Mouse (Mus musculus) embryonic facial prominence, embryonic 15.5 days (tissue): ENCODE data around the gene R3hcc1l. TPM values are rescaled to one million over a fixed set of nuclear protein-coding genes. Genes with fewer than 3 reads are reported as not detected.
A peak's percentile ranks its signal among the peaks of the same experiment; 100 is the strongest.

Source experiments
- ATAC-seq: fragments of 200-750 bp; cut with Nextera tagmentation; 2 replicates; pipeline ENCODE4 v1.8.0; 2017; ENCODE audit warnings: low read depth, moderate TSS enrichment; ENCODE audit not compliant: insufficient number of reproducible peaks, low FRiP score, low TSS enrichment
- H3K27ac ChIP-seq: fragments of 300-500 bp; sonication (generic); replicated peaks from 2 replicates; pipeline ENCODE4 v1.5.1; 2015; ENCODE audit warnings: mild to moderate bottlenecking, inconsistent platforms
- H3K27me3 ChIP-seq: fragments of 300-500 bp; sonication (generic); 2 replicates; pipeline ENCODE4 v1.6.1; 2015; ENCODE audit warnings: inconsistent platforms
- H3K36me3 ChIP-seq: fragments of 300-500 bp; sonication (generic); 2 replicates; pipeline ENCODE4 v1.6.1; 2015; ENCODE audit warnings: mild to moderate bottlenecking, inconsistent platforms
- H3K4me1 ChIP-seq: fragments of 300-500 bp; sonication (generic); 2 replicates; pipeline ENCODE4 v1.6.1; 2015; ENCODE audit warnings: inconsistent platforms
- H3K4me2 ChIP-seq: fragments of 300-500 bp; sonication (generic); replicated peaks from 2 replicates; pipeline ENCODE4 v1.6.1; 2015; ENCODE audit warnings: mild to moderate bottlenecking, inconsistent platforms
- H3K4me3 ChIP-seq: fragments of 300-500 bp; sonication (generic); replicated peaks from 2 replicates; pipeline ENCODE4 v1.5.1; 2015; ENCODE audit warnings: mild to moderate bottlenecking, inconsistent platforms
- H3K9ac ChIP-seq: fragments of 300-500 bp; sonication (generic); 2 replicates; pipeline ENCODE4 v1.6.1; 2015; ENCODE audit warnings: inconsistent platforms
- H3K9me3 ChIP-seq: fragments of 300-500 bp; sonication (generic); replicated peaks from 2 replicates; pipeline ENCODE4 v1.6.1; 2016; ENCODE audit warnings: inconsistent platforms
- WGBS: fragments of 180-500 bp; shearing (Covaris S2); methylation state at CpG from one replicate; pipeline ENCODE4 v1.1.7; 2015; 5-methylcytosine and 5-hydroxymethylcytosine counted together
- polyA plus RNA-seq: library from polyadenylated mRNA; unstranded; fragments of >200 nt; fragmentation: Nextera tagmentation; extraction: Ambion mirVana; gene quantifications from 2 replicates; pipeline ENCODE4 v1.2.1, GENCODE M21; 2015

R3hcc1l gene
- polyA plus RNA-seq, 1 experiment from 2014 or later, result 18.9 TPM

- WGBS, result 61% methylated on average over 2 of the region's 2 CpGs
- no peak for ATAC-seq
- Histone ChIP-seq H3K9me3 (no peaks in the 10 kb centered on the region), H3K27ac (no peak overlapping the region), H3K4me3 (no peak overlapping the region), H3K4me1 (no peaks in the 10 kb centered on the region), H3K9ac (no peak overlapping the region), H3K27me3 (no peaks in the 10 kb centered on the region), H3K4me2 (no peak overlapping the region), H3K36me3 (no peaks in the 10 kb centered on the region)
Measured at GRCm38 (mm10) chr19:42601445-42601844, 82.9 kb downstream of the R3hcc1l start.

GRCm38 (mm10) chr19:42602041-42602440, 83.5 kb downstream of the R3hcc1l start:
- no peaks in the 10 kb centered on the region for H3K27me3 ChIP-seq
- no peaks in the 10 kb centered on the region for H3K4me1 ChIP-seq
- no peak for ATAC-seq
- H3K9me3 ChIP-seq, result no peaks in the 10 kb centered on the region
- no peak overlapping the region for H3K4me2 ChIP-seq
- no peak overlapping the region for H3K4me3 ChIP-seq
- WGBS, result 68% methylated on average over 8 of the region's 8 CpGs
- H3K36me3 ChIP-seq, result no peaks in the 10 kb centered on the region
- H3K9ac ChIP-seq, result no peak overlapping the region
- no peak overlapping the region for H3K27ac ChIP-seq

DNA sequence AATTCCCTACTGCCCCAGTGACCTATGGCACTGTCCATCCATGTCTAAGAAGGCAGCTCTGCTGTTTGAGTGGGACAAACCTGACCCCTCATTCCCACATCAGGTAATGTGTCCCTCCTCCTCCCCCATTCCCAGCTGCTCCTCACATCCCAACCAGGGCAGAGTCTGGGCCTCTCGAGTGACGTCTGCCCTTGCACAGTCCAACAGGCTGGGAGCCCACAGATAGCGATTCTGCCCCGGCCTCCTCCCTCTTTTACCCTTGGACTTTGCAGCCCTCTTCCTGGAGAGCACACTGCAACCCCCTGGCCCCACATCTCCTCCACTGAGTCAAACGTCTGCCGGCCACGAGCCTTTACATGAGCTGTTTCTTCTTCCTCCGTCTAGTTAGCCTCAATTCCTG, 84.0 kb downstream of the R3hcc1l start:
- no peak overlapping the region for H3K4me2 ChIP-seq
- H3K4me1 ChIP-seq, result no peaks in the 10 kb centered on the region
- H3K9ac ChIP-seq, result no peak overlapping the region
- ATAC-seq, result no peak
- 74% methylated on average over 8 of the region's 8 CpGs for WGBS
- no peaks in the 10 kb centered on the region for H3K36me3 ChIP-seq
- no peaks in the 10 kb centered on the region for H3K27me3 ChIP-seq
- no peaks in the 10 kb centered on the region for H3K9me3 ChIP-seq
- H3K27ac ChIP-seq, result no peak overlapping the region
- H3K4me3 ChIP-seq, result no peak overlapping the region

GRCm38 (mm10) chr19:42608082-42608481, 89.5 kb downstream of the R3hcc1l start:
- no peak for ATAC-seq
- Histone ChIP-seq H3K9ac (no peak overlapping the region), H3K4me2 (no peak overlapping the region), H3K36me3 (no peaks in the 10 kb centered on the region), H3K4me3 (no peak overlapping the region), H3K9me3 (no peaks in the 10 kb centered on the region), H3K27me3 (peaks cover 10% of the 10 kb centered on the region), H3K4me1 (peaks cover 9% of the 10 kb centered on the region), H3K27ac (no peak overlapping the region)
- WGBS, result 92% methylated on average over 5 of the region's 5 CpGs

DNA sequence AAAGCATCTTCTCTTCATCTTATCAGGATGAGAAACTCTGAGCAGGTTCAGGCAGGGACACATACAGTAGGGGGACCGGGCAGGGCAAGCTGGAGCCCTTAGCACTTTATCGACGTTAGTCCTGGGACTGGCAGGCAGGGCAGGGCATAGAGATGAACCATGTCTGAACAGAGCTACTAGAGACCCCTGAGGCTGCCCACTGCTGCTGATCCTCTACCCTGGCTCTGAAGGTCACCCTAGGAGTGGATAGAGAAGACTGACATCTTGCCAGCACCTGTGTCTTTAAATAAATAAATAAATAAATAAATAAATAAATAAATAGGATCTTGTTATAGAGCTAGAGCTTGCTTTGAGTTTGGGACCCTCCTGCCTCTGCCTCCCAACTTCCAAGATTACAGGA, 91.2 kb downstream of the R3hcc1l start:
- Histone ChIP-seq H3K36me3 (no peaks in the 10 kb centered on the region), H3K4me2 (no peak overlapping the region), H3K27ac (no peak overlapping the region), H3K27me3 (peaks cover 10% of the 10 kb centered on the region), H3K9ac (no peak overlapping the region), H3K4me3 (no peak overlapping the region), H3K9me3 (no peaks in the 10 kb centered on the region), H3K4me1 (peaks cover 12% of the 10 kb centered on the region)
- ATAC-seq, result no peak
- WGBS, result 92% methylated on average over 3 of the region's 3 CpGs

DNA sequence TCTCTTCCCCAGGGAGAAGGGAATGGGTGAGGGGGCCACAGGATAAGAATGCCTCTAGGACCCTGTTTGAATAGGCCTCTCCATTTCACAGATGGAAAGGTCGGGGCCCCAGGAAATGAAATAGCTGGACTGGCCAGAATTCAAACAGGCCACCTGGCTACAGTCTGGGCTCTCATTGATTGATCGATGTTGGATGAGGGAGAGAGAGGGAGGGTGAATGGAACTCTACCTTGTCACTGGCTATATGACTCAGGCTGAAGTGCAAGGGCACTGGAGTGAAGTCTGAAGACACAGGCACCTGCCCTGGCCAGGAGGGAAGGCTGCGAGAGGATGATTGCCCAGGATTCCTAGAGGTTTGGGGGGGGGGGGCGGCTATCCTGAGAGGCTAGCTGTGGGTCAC, 93.2 kb downstream of the R3hcc1l start:
- H3K4me3 ChIP-seq, result no peak overlapping the region
- H3K27me3 ChIP-seq, result peaks cover 10% of the 10 kb centered on the region
- H3K4me1 ChIP-seq, result peaks cover 12% of the 10 kb centered on the region
- H3K36me3 ChIP-seq, result no peaks in the 10 kb centered on the region
- no peak overlapping the region for H3K9ac ChIP-seq
- ATAC-seq, result no peak
- no peaks in the 10 kb centered on the region for H3K9me3 ChIP-seq
- WGBS, result 85% methylated on average over 4 of the region's 4 CpGs
- H3K27ac ChIP-seq, result no peak overlapping the region
- no peak overlapping the region for H3K4me2 ChIP-seq

GRCm38 (mm10) chr19:42612654-42613053, 94.1 kb downstream of the R3hcc1l start, which contains the start of gene Loxl4:
TSS of gene Loxl4 (minus strand) at chr19:42612813.
- no peaks in the 10 kb centered on the region for H3K9me3 ChIP-seq
- WGBS, result under 1% methylated on average over 37 of the region's 37 CpGs
- peak within 1 kb of the TSS; percentile 0; the same call in 1 of the 2 replicates for H3K9ac ChIP-seq
- H3K4me3 ChIP-seq, result peak within 1 kb of the TSS; percentile 45
- peak within 1 kb of the TSS; percentile 79 for H3K4me2 ChIP-seq
- H3K4me1 ChIP-seq, result peaks cover 12% of the 10 kb centered on the region
- peak; percentile 47; the same call in 1 of the 2 replicates for ATAC-seq
- H3K27me3 ChIP-seq, result peaks cover 10% of the 10 kb centered on the region
- no peaks in the 10 kb centered on the region for H3K36me3 ChIP-seq
- no peak within 1 kb of the TSS for H3K27ac ChIP-seq

GRCm38 (mm10) chr19:42613116-42613515, 94.6 kb downstream of the R3hcc1l start:
- WGBS, result 20% methylated on average over 7 of the region's 7 CpGs
- Histone ChIP-seq H3K4me2 (peak overlapping the region; percentile 79), H3K9me3 (no peaks in the 10 kb centered on the region), H3K4me3 (peak overlapping the region; percentile 45), H3K27me3 (peaks cover 10% of the 10 kb centered on the region), H3K36me3 (no peaks in the 10 kb centered on the region), H3K27ac (no peak overlapping the region), H3K9ac (peak overlapping the region; percentile 0; the same call in 1 of the 2 replicates), H3K4me1 (peaks cover 12% of the 10 kb centered on the region)
- ATAC-seq, result no peak

DNA sequence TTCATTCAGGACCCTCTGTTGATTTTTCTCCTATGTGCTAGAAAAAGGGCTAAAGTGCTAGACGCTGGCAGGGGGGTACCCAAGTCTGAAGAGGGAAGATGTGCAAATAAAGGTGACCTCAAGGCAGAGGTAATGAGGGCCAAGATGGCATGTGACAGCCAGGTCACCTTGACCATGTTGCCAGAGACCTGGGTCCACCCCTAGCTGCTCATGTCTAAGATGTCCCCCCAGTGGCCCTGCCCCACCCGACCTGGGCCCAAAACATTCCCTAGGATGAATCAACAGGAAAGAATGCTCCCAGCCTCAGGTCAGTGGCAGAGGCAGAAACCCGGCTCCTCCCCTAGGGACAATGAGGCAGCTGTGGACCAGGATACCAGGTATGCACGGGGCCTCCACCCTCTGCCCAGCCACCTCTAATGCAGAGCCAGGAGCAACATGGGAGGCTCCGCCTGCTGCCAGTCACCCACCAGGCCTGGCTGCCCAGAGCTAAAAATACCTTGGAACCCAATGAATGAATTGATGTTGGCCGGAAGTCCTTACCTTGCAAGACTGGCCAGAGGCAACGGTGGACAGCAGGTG, 95.2 kb downstream of the R3hcc1l start:
- Histone ChIP-seq H3K27ac (no peak overlapping the region), H3K9ac (no peak overlapping the region), H3K27me3 (peaks cover 10% of the 10 kb centered on the region), H3K4me3 (no peak overlapping the region), H3K4me2 (no peak overlapping the region), H3K4me1 (peaks cover 12% of the 10 kb centered on the region), H3K9me3 (no peaks in the 10 kb centered on the region), H3K36me3 (no peaks in the 10 kb centered on the region)
- peak; percentile 42; the same call in 1 of the 2 replicates for ATAC-seq
- WGBS, result 65% methylated on average over 7 of the region's 7 CpGs

- Histone ChIP-seq H3K9me3 (no peaks in the 10 kb centered on the region), H3K27me3 (no peaks in the 10 kb centered on the region), H3K4me1 (peaks cover 12% of the 10 kb centered on the region), H3K9ac (no peak overlapping the region), H3K4me3 (no peak overlapping the region), H3K36me3 (no peaks in the 10 kb centered on the region), H3K27ac (no peak overlapping the region), H3K4me2 (no peak overlapping the region)
- WGBS, result 78% methylated on average over 6 of the region's 6 CpGs
- no peak for ATAC-seq
Measured at GRCm38 (mm10) chr19:42628068-42628467, 109.5 kb downstream of the R3hcc1l start.

GRCm38 (mm10) chr19:42631541-42631961, 113.0 kb downstream of the R3hcc1l start:
- H3K4me2 ChIP-seq, result peak overlapping the region; percentile 22
- no peaks in the 10 kb centered on the region for H3K27me3 ChIP-seq
- H3K36me3 ChIP-seq, result no peaks in the 10 kb centered on the region
- no peaks in the 10 kb centered on the region for H3K9me3 ChIP-seq
- 15% methylated on average over 8 of the region's 8 CpGs for WGBS
- no peak overlapping the region for H3K9ac ChIP-seq
- H3K4me1 ChIP-seq, result peaks cover 12% of the 10 kb centered on the region
- H3K4me3 ChIP-seq, result no peak overlapping the region
- no peak overlapping the region for H3K27ac ChIP-seq
- ATAC-seq, result no peak

- ATAC-seq, result no peak
- no peak overlapping the region for H3K4me3 ChIP-seq
- no peak overlapping the region for H3K4me2 ChIP-seq
- H3K36me3 ChIP-seq, result no peaks in the 10 kb centered on the region
- no peak overlapping the region for H3K27ac ChIP-seq
- peaks cover 12% of the 10 kb centered on the region for H3K4me1 ChIP-seq
- no peaks in the 10 kb centered on the region for H3K27me3 ChIP-seq
- H3K9me3 ChIP-seq, result no peaks in the 10 kb centered on the region
- H3K9ac ChIP-seq, result no peak overlapping the region
- WGBS, result 63% methylated on average over 4 of the region's 4 CpGs
Measured at GRCm38 (mm10) chr19:42632301-42632700, 113.7 kb downstream of the R3hcc1l start.
